Mouse (Mus musculus): ENCODE measurements around the gene Itk.
"Not testable (repeated sequence)": the region's sequence is repeated elsewhere in the genome, so short reads cannot be mapped to it uniquely, and the experiment has no call there.

Itk gene

DNA sequence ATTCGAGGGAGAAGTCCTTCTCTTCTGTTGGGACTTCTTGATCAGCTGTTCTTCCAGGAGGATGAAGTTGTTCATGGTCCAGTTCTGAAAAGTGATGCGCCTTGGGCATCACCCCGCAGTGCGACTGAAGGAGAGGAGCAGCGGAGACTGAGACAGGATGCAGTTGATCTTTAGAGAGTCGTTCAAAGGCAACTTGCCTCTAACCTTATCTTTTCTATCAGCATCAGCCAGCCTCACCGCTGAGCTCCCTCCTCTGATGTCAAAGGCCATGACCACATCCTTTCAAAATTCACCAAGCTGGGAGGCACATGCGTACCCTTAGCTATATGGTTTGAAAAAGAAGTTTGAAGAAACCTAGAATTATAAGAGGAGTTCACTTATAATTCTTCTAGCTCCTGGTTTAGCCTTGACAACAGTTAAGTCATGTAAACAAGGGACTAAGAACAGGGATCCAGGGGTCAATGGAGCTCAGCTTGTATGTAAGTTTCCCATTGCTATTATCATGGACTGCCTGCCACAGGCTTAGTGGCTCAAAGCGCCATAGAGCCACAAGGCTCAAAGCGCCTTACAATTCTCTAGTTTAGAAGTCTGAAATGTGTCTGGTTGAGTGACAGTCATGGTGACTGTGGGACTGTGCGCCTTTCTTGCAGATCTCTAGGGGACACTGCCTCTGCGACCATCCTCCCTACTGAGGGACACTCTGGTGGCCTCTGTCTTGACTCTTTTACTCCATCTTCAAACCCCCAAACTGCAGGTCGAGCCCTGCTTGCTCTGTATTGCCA lies at the start of gene Itk:
TSS of gene Itk (minus strand) at position 180 of the 782 bp plus-strand sequence.
- DNase-seq (ENCODE audit: low read depth, low spot score) = peak; percentile 94

DNA sequence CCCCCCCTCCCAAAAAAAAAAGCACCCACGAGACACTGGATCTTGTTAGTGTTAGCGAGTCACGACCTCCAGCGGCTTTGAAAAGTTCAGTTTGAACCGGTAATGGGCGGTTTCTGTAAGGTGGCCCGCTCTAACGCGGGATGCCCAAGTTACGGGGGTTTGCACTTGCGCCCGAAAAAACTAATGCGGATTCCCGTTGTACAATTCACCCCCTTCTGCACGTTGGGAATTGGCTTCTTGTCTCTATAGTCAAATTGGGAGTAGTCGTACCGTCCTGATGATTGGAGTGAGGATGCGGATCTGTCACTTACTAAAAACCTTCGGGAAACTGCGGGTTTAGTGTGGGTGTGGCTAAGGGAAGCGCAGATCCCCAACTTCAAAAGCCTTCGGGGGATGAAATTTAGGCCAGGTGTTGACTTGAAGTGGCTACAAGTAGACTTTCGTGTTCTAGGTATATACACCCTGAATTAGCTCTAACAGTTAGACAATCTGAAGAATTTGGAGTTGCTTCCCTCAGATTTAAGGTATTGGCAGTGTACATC lies 48.2 kb upstream of the Itk start:
- no peak for DNase-seq (ENCODE audit: low read depth, low spot score)

- DNase-seq (ENCODE audit: low read depth, low spot score) = peak; percentile 97
Measured at GRCm38 (mm10) chr11:46436760-46437458, 47.6 kb upstream of the Itk start, which contains the start of gene Med7. TSS of gene Med7 (plus strand) at chr11:46436925.

DNA sequence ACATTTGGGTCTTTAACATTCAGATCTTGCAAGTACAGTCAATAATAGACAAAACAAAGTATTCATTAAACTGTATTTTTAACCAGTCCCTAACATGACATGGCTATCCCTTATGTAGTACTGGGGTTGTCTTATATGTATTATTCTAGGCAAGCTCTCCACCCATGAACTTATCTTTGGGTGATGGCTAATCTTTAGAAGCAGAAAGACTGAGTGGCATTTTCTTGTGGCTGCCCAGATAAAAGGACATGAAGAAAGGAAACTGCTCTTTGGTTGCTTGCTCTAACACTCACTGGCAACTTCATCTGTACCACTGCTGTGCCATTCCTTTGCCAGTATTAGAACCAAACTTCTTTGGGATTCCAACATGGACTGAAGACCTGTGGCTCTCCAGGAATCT lies 46.0 kb upstream of the Itk start:
- DNase-seq (ENCODE audit: low read depth, low spot score) = no peak

GRCm38 (mm10) chr11:46431129-46431528 lies 41.8 kb upstream of the Itk start:
- peak; percentile 84 for DNase-seq (ENCODE audit: low read depth, low spot score)

- no peak for DNase-seq (ENCODE audit: low read depth, low spot score)
Measured at GRCm38 (mm10) chr11:46430123-46430522, 40.8 kb upstream of the Itk start.

DNA sequence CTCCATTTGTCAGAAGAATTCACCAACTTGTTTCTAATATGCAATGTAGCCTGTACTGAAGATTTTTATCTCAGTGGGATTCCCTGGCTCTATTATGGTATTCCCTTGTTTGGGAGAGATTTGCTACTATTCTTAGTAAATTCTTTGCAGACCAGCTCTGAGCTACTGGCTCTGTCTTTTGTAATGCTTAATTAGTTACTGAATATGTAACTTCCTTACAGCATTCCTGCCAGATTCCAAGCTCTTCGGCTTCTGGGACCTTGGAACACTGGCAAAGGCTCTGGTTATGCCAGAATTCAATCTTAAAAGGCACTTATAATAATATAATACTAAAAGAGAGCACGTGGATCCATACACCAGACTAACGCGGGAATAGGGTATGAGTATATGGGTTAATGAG lies 38.8 kb upstream of the Itk start:
- DNase-seq (ENCODE audit: low read depth, low spot score) = not testable (repeated sequence)

- peak; percentile 73 for DNase-seq (ENCODE audit: low read depth, low spot score)
Measured at GRCm38 (mm10) chr11:46421086-46421888, 32.0 kb upstream of the Itk start.

DNA sequence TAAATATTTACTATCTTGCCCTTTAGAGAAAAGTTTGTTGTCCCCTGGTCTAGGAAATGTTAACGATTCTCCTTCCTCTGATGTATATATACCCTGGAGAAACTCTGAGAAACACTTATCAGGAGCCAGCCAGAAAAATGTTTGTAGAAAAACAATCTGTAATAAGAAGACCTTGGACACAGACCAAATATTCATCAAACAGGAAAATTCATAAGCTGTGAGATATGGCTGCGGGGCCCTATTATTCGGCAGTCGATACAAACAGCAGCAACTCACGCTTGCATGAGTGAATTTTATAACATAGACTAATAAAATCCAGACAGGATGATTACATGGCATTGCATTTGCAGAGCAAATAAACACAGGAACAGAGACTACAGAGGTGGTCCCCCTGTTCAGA lies 29.5 kb upstream of the Itk start:
- no peak for DNase-seq (ENCODE audit: low read depth, low spot score)

DNA sequence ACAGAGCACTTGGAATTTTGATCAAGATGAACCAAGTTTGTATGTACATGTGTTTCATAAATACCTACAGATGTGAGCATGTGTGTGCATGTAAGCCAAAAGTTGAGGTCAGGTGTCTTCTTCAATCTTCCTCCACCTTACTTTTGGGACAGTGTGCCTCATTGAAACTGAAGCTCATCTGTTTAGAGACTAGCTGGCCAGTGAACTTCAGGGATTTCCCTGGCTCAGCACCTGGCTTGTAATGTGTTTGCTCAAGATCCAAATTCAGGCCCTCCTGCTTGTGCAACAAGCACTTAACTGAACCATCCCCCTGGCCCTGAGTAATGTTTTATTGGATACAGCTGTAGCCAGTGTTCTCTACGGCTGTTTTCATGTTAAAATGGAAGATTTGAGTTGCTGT lies 29.1 kb upstream of the Itk start:
- DNase-seq (ENCODE audit: low read depth, low spot score) = no peak

DNA sequence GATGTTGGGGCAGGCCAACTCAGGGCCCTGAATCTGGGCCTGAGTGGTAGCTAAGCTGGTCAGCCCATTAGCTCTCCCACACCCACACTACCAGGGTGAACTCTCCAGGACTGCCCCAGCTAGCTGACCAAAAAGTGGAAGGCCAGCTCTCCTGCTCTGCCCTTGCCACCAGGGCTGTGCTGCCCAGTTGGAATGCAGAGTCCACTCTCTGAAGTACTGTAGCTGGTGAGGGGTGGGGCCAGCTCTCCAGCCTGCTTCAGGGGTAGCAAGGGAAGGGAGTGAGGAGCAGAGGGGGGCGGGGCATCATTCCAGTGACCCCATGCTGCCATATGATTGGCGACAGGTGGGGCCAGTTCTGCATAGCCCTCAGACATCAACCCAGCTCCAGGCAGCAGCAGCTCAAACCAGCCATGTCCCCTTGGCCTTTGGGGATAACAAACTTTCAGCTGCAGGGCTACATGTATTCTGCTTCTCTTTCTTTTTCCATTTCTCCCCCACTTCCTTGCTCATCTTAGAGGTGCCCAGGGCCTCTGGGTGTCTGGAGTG lies 20.8 kb upstream of the Itk start:
- no peak for DNase-seq (ENCODE audit: low read depth, low spot score)

- DNase-seq (ENCODE audit: low read depth, low spot score) = no peak
Measured at GRCm38 (mm10) chr11:46406721-46407120, 17.4 kb upstream of the Itk start.

- peak; percentile 67 for DNase-seq (ENCODE audit: low read depth, low spot score)
Measured at GRCm38 (mm10) chr11:46404986-46405385, 15.7 kb upstream of the Itk start.

DNA sequence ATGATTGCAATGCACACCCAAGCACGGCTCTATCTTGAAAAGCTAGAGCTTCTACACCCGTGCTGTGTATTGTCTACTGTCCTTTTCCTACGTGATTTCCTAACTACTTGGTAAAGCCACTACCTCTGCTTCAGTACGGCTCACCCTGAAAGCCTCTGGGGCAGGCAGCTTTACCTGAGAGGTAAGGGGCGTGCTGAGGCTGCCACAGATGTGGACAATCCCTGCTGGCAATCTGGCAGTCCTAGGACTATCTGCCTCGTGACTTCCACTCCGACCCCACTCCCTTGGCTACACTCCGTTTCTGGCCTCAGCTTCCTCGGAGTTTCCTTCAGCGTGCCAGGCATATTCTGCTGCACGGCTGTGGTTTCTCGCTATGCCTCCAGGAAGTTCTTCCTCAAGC lies 12.2 kb upstream of the Itk start:
- DNase-seq (ENCODE audit: low read depth, low spot score) = no peak

- DNase-seq (ENCODE audit: low read depth, low spot score) = peak; percentile 90
Measured at GRCm38 (mm10) chr11:46398933-46399383, 9.6 kb upstream of the Itk start.

DNA sequence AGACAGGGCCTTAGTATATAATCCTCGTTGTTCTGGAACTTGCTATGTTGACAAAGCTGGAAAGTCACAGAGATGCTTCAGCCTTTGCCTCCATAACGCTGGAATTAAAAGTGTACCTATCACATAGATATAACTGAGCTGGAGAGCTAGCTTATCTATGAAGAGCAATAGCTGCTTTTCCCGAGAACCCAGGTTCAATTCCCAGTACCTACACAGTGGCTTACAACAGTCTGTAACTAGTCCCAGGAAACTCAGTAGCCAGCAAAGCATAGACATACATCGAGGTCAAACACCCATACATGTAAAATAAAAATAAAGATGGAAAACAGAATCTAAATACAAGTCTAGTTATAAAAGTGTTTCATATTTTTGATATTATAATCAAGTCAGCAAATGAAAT lies 9.2 kb upstream of the Itk start:
- DNase-seq (ENCODE audit: low read depth, low spot score) = no peak

DNA sequence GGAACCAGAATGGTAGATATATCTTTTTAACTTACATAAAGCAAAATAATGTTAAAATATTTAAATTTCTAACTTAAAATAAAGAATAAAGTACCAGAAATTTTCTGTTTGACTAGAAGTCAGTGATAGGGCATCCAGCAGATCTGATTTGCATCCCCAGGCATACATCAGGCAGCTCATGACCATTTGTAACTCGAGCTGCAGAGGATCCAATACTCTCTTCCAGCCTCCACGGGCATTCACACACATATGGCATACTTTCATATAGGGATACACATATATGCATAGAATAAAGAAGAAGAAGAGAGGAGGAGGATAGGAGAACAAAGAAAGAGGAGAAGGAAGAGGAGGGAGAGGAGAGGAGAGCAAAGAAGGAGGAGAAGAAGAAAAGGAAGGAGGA lies 8.6 kb upstream of the Itk start:
- DNase-seq (ENCODE audit: low read depth, low spot score) = no peak

DNA sequence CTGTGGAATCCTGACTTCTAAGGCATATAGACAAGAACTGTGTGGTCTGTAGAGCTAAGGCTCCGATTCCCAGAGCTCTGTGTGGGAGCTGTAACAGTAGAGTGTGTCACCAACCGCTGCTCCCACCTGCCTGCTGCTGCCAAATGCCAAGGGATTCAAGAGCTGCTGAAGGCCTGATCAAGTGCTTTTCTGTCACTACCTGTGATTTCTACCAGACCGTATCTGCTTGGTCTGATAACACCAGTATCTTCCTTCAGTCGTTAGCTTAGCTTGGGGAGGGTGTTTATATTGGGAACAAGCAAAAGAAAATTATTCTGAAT lies 7.5 kb upstream of the Itk start:
- no peak for DNase-seq (ENCODE audit: low read depth, low spot score)

GRCm38 (mm10) chr11:46396167-46396859 lies 7.0 kb upstream of the Itk start, which contains the start of gene Fam71b:
TSS of gene Fam71b (plus strand) at chr11:46396559.
- DNase-seq (ENCODE audit: low read depth, low spot score) = peak; percentile 60

GRCm38 (mm10) chr11:46395698-46396097 lies 6.4 kb upstream of the Itk start:
- DNase-seq (ENCODE audit: low read depth, low spot score) = no peak

DNA sequence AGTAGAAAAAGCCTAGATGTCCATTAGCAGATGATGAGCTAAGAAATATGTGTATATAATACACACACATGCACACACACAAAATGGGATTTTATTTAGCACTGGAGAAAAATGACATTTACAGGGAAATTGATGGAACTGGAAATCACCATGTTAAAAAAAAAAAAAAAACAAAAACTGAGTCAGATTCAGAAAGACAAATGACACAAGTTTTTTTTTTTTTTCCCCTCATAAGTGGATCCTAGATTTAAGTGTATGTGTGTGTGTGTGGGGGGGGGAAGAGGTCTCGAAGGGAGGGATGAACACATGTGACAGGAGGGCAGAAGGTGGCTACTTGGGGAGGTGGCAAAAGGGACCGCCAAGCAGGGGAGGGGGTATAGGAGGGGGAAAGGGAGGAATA lies 5.8 kb upstream of the Itk start:
- no peak for DNase-seq (ENCODE audit: low read depth, low spot score)

Measured in CD4-positive helper T cell, adult 2 months (primary cell).